Mouse (Mus musculus): ENCODE data around the gene Gm45902. TPM values are rescaled to one million over a fixed set of nuclear protein-coding genes. Genes with fewer than 3 reads are reported as not detected.
A peak's percentile ranks its signal among the peaks of the same experiment; 100 is the strongest.

The Gm45902 gene
- 8.1 and 8.2 TPM in 2 replicates for polyA plus RNA-seq (2015; fragmentation: Nextera tagmentation; extraction: Ambion mirVana)

DNA sequence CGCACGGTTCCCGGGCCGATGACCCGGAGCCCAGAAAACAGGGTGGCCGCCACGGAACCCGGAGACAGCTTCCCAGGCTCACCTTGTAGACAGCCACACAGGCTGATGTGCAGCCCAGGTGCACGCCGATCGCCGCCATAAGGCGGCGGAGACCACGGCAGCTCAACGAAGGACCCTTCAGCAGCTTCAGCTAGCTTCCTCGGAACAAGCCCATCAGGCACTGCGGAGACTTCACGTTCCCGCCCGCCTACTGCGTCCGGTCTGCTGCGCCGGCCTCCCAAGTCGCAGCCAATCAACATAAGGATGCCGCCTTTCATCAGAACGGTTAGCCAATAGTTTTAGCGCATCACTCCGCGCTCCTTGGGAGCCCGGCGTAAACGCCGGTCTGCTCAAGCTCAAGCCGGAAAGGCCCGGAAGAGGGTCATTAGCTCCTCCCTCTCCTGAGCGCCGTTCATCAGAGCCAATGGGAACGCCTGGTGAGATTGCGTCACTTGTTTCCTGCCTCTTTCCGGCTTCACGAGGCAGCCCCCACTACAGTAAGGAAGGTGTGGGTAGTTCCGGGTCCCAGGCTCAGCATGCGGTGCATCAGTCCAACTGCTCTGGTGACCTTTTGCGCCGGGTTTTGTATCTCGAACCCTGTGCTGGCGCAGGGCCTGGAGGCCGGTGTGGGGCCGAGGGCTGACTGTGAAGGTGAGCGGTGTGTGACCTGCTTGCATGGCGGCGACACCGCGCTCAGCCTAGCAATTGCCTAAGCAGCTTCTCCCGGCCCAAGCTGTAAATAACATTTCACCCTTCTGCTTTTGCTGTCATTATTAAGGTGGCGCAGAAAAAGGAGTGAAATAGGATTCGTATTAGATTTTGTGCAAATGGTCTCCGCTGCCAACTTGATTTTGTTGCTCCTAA lies at the start of gene Gm45902, which contains the start of the genes Hspa14 and Cdnf:
TSS of gene Gm45902 (minus strand) at position 239 of the 903 bp plus-strand sequence.
TSS of gene Hspa14 (minus strand) at position 263 of the 903 bp plus-strand sequence.
TSS of gene Cdnf (plus strand) at position 479 of the 903 bp plus-strand sequence.
- Histone ChIP-seq H3K4me1 (replicated peaks) (peaks cover 21% of the 10 kb centered on the region), H3K4me2 (peak within 1 kb of the TSS; percentile 97), H3K4me3 (peak within 1 kb of the TSS; percentile 75), H3K9ac (peak within 1 kb of the TSS; percentile 95), H3K9me3 (no peaks in the 10 kb centered on the region), H3K27me3 (no peaks in the 10 kb centered on the region), H3K27ac (replicated peaks) (peak within 1 kb of the TSS; percentile 88), H3K36me3 (peaks cover 29% of the 10 kb centered on the region)
- ATAC-seq (ENCODE audit: low read depth) = peak; percentile 100
- under 1% methylated on average over 60 of the region's 60 CpGs for WGBS

DNA sequence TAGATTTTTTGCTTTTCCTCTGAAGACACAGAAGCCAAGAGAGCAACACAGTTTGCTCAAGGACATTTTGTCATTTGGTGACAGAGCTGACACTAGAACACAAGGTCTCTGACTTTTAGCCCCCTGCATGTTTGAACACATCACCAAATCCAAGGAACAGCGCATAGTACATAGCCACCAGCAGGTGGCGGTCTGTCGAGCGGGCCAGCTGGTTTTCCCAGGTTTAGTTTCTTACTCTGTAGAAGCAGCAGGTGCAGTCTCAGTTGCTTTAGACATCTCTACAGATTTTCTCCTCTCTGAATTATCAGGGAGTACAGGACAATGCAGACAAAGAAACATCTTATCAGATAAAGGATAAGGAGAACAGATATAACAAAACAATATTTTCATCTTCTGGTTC lies 34.0 kb upstream of the Gm45902 start:
- no peak overlapping the region for H3K4me3 ChIP-seq
- H3K4me1 ChIP-seq (replicated peaks) = peaks cover 6% of the 10 kb centered on the region; the same call in 1 of the 2 replicates
- H3K4me2 ChIP-seq = no peak overlapping the region
- whole genome bisulfite sequencing = 3% methylated on average over 4 of the region's 4 CpGs
- H3K9ac ChIP-seq = no peak overlapping the region
- ATAC-seq (ENCODE audit: low read depth) = no peak
- H3K36me3 ChIP-seq = no peaks in the 10 kb centered on the region
- no peak overlapping the region for H3K27ac ChIP-seq (replicated peaks)
- H3K9me3 ChIP-seq = no peaks in the 10 kb centered on the region
- H3K27me3 ChIP-seq = no peaks in the 10 kb centered on the region

DNA sequence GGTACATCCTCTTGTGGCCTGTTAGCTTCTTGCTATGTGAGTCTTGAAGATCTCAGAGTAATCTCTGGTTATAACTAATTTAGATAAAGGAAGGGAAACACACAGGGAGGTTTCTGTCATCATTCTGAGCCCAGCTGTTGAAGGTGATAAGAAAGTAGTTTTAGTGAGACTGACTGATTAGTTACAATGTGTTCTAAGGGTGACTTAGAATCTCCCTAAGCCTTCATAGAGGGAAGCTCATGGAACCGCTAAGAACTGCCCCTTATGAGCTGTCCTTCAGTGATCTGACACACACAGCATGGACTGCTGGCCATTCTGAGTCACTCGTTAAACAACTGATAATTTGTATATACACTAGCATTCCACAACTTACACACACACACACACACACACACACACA lies 33.5 kb upstream of the Gm45902 start:
- no peaks in the 10 kb centered on the region for H3K9me3 ChIP-seq
- no peak overlapping the region for H3K27ac ChIP-seq (replicated peaks)
- ATAC-seq (ENCODE audit: low read depth) = no peak
- H3K9ac ChIP-seq = no peak overlapping the region
- 67% methylated on average over 2 of the region's 2 CpGs for WGBS
- no peaks in the 10 kb centered on the region for H3K36me3 ChIP-seq
- no peak overlapping the region for H3K4me2 ChIP-seq
- no peaks in the 10 kb centered on the region for H3K27me3 ChIP-seq
- no peak overlapping the region for H3K4me3 ChIP-seq
- peaks cover 6% of the 10 kb centered on the region; the same call in 1 of the 2 replicates for H3K4me1 ChIP-seq (replicated peaks)

DNA sequence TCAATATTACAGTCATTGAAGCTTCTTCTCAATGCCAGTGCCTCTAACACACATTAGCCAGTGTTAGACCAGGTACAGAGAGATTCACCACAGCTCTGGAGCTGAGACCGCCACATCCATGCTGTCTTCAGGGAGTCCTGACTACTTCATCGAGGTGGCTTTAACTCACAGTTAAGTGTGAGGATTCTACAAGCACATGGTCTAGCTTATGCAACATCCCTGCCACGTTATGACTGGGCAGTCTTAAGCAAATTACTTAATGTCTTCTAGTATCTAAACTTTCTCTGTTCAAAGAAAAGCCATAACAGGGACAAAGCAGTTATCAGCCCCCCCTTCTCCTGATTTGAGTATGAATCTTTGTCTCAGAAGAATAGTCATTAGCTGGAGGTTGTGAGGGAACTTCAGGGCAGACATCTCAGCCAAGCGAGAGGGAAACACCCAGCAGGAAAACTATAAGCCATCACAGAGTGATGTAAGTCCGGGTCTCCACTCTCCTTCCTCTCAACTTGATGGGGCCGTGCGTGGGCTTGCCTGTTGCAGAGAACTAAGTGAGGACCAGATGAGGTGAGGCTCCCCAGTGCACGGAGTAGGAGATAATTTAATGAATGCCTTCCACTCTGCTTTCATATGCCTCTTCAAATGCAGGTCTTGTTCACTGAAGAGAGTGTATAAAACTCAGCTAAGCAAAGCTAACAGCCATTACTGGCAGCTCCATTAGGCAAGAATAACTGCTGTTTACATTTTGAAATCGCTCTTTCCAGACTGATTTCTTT lies 28.9 kb upstream of the Gm45902 start:
- WGBS = 64% methylated on average over 9 of the region's 9 CpGs
- ATAC-seq (ENCODE audit: low read depth) = no peak
- no peaks in the 10 kb centered on the region for H3K9me3 ChIP-seq
- H3K4me3 ChIP-seq = no peak overlapping the region
- no peaks in the 10 kb centered on the region for H3K36me3 ChIP-seq
- H3K4me1 ChIP-seq (replicated peaks) = peaks cover 6% of the 10 kb centered on the region; the same call in 1 of the 2 replicates
- no peak overlapping the region for H3K9ac ChIP-seq
- H3K4me2 ChIP-seq = no peak overlapping the region
- H3K27me3 ChIP-seq = no peaks in the 10 kb centered on the region
- H3K27ac ChIP-seq (replicated peaks) = no peak overlapping the region

DNA sequence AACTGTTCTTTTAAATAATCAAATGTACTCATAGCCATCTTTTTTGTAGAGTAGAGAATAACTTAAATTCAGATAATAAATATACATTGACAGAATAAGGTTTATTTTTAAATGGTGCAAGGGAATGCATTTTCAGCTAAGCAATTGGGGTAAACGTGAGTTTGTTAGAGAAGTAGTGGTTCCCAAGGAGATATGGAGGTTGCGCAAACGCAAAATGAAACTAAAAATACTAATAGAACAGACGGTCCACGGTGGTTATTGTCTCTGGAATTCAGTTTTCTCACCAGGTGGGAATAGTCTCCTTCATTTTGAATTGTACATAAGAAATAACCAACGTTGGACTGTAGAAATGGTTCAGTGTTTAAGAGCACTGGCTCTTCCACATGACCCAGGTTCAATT lies 13.7 kb upstream of the Gm45902 start:
- Histone ChIP-seq H3K4me2 (no peak overlapping the region), H3K9ac (no peak overlapping the region), H3K9me3 (no peaks in the 10 kb centered on the region), H3K4me3 (no peak overlapping the region), H3K36me3 (no peaks in the 10 kb centered on the region), H3K4me1 (replicated peaks) (no peaks in the 10 kb centered on the region), H3K27me3 (no peaks in the 10 kb centered on the region), H3K27ac (replicated peaks) (no peak overlapping the region)
- 84% methylated on average over 6 of the region's 6 CpGs for WGBS
- ATAC-seq (ENCODE audit: low read depth) = no peak

DNA sequence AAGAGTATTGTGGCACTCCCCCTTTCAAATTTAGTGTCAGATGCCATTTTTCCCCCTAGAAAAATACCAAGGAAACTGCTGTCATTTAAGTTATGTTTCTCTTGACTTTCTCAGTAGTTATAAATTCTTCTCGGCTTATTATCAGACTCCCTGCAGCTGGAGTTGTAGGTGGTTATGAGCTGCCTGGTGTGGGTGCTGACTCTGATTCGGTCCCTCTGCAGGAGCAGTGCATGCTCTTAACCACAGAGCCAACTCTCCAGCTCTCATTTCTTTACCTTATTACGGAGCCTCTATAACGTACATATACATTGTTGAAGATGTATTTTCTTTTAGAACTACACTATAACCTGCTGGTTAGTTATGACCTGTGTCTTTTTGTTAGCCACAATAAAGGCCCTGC lies 10.0 kb upstream of the Gm45902 start:
- ATAC-seq (ENCODE audit: low read depth) = no peak
- H3K36me3 ChIP-seq = no peaks in the 10 kb centered on the region
- no peak overlapping the region for H3K27ac ChIP-seq (replicated peaks)
- no peak overlapping the region for H3K4me2 ChIP-seq
- no peaks in the 10 kb centered on the region for H3K9me3 ChIP-seq
- H3K4me3 ChIP-seq = no peak overlapping the region
- no peaks in the 10 kb centered on the region for H3K27me3 ChIP-seq
- H3K9ac ChIP-seq = no peak overlapping the region
- 84% methylated on average over 4 of the region's 4 CpGs for WGBS
- no peaks in the 10 kb centered on the region for H3K4me1 ChIP-seq (replicated peaks)

DNA sequence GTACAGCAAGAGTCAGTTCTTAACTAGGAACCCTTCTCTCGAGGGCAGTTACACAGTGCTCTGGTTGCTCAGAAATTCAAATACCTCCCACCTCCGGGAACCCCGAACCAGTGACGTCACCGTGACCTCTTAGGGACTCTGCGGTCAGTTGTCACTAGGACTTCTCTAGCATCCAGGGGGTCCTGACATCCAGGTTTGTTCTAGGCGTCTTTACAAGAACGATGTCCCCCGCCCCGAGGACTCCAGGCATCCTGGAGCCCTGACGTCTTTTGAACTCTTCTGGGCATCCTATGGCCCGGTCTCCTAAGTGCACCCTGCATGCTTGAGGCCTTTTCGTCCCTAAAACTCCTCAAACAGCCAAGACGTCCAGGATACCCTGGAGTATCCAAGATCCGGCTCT lies 514 bp downstream of the Gm45902 start:
- H3K4me3 ChIP-seq = peak overlapping the region; percentile 75
- no peaks in the 10 kb centered on the region for H3K27me3 ChIP-seq
- no peaks in the 10 kb centered on the region for H3K9me3 ChIP-seq
- peaks cover 34% of the 10 kb centered on the region for H3K36me3 ChIP-seq
- WGBS = under 1% methylated on average over 15 of the region's 15 CpGs
- peaks cover 21% of the 10 kb centered on the region for H3K4me1 ChIP-seq (replicated peaks)
- H3K9ac ChIP-seq = peak overlapping the region; percentile 95
- H3K27ac ChIP-seq (replicated peaks) = peak overlapping the region; percentile 88
- no peak for ATAC-seq (ENCODE audit: low read depth)
- peak overlapping the region; percentile 97 for H3K4me2 ChIP-seq

DNA sequence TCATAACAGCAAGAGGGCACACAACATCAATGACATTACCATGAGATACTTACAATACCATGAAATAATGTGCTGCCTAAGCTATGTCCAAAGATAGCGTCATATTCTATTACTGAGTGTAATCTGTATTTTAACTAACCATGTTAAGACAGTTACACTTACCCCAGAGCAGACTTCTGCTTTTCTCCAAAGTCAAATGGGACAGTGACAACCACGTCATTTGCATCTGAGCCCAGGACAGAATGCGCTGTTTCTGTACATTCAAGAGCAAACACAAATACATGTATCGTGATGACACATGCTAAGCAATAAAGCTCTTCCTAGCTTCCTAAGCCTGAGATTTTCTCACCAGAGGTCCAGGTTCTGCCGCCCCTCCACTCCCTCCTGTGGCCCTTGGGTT lies 11.7 kb downstream of the Gm45902 start:
- peaks cover 71% of the 10 kb centered on the region for H3K36me3 ChIP-seq
- H3K27ac ChIP-seq (replicated peaks) = no peak overlapping the region
- WGBS = 95% methylated on average over 5 of the region's 5 CpGs
- no peaks in the 10 kb centered on the region for H3K9me3 ChIP-seq
- no peaks in the 10 kb centered on the region for H3K27me3 ChIP-seq
- no peaks in the 10 kb centered on the region for H3K4me1 ChIP-seq (replicated peaks)
- no peak overlapping the region for H3K4me2 ChIP-seq
- no peak overlapping the region for H3K4me3 ChIP-seq
- no peak for ATAC-seq (ENCODE audit: low read depth)
- H3K9ac ChIP-seq = no peak overlapping the region

DNA sequence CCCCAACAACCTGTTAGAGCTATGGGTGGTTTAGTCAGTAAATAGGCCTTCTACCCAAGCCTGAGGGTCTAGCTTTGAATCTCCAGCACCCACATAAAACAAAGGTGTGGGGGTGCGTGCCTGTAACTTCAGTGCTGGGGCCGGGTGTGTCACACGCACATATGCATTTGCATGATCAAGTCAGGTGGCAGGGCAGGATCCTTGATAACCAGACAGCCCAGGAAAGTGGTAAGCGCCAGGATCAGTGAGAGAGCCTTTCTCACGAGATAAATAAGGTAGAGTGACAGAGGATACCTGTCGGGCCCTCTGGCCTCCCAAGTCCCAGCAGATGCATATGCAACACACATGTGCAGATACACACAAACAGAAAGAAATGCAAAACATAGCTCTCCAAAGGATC lies 13.0 kb downstream of the Gm45902 start:
- no peak overlapping the region for H3K4me2 ChIP-seq
- H3K9me3 ChIP-seq = no peaks in the 10 kb centered on the region
- no peak overlapping the region for H3K9ac ChIP-seq
- no peaks in the 10 kb centered on the region for H3K27me3 ChIP-seq
- no peak overlapping the region for H3K4me3 ChIP-seq
- no peak for ATAC-seq (ENCODE audit: low read depth)
- no peaks in the 10 kb centered on the region for H3K4me1 ChIP-seq (replicated peaks)
- H3K36me3 ChIP-seq = peaks cover 69% of the 10 kb centered on the region
- WGBS = 94% methylated on average over 6 of the region's 6 CpGs
- no peak overlapping the region for H3K27ac ChIP-seq (replicated peaks)

DNA sequence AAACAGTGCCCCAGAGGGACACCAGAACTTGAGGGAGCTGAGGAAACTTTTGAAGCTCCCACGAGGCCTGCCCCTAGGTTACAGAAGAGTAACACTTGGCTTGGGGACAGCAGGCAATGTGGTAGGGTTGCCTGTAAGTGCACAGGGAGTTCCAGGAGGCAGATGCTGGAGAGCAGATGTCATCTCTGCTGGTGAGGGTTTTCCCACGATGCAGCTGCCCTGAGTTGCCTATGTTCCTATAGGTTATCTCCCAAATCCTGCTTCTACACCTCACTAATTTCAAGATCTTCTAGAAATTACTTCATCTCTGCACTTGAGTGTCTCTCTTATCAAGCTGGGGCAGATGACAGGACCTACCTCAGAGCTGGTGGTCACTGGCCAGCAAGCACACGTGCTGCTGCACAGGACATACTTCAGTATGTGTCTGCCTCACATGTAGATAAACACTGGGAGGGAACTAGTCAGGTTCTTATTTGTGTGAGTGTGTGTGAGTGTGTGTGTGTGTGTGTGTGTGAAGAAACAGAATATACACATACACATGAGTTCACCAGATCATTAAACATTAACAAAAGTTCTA lies 18.7 kb downstream of the Gm45902 start:
- H3K4me1 ChIP-seq (replicated peaks) = no peaks in the 10 kb centered on the region
- H3K27me3 ChIP-seq = no peaks in the 10 kb centered on the region
- H3K9ac ChIP-seq = no peak overlapping the region
- H3K4me2 ChIP-seq = no peak overlapping the region
- H3K27ac ChIP-seq (replicated peaks) = no peak overlapping the region
- WGBS = 89% methylated on average over 3 of the region's 3 CpGs
- H3K9me3 ChIP-seq = no peaks in the 10 kb centered on the region
- ATAC-seq (ENCODE audit: low read depth) = no peak
- H3K36me3 ChIP-seq = peaks cover 78% of the 10 kb centered on the region
- no peak overlapping the region for H3K4me3 ChIP-seq

DNA sequence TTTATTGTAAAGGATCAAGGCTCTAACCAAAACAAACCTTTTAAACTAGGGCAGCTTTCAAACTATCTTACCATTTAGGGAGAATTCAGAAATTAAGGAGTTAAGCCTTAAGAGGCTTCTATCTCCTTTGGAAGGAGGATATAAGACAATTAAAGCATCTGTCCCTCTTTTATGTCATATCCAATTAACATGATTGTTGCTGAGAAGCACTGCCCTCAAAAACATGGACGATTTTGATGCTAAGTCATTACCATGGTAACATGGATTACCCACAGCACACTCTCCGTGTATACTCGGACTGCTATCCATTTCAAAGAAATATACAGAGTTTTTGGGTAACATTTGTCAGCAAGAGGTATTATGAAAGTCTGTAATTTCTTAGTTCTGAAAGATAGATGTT lies 22.8 kb downstream of the Gm45902 start:
- Histone ChIP-seq H3K27me3 (no peaks in the 10 kb centered on the region), H3K4me2 (no peak overlapping the region), H3K9me3 (no peaks in the 10 kb centered on the region), H3K36me3 (peaks cover 48% of the 10 kb centered on the region), H3K4me3 (no peak overlapping the region), H3K27ac (replicated peaks) (no peak overlapping the region), H3K9ac (no peak overlapping the region), H3K4me1 (replicated peaks) (no peaks in the 10 kb centered on the region)
- WGBS = 86% methylated on average over 3 of the region's 3 CpGs
- no peak for ATAC-seq (ENCODE audit: low read depth)

DNA sequence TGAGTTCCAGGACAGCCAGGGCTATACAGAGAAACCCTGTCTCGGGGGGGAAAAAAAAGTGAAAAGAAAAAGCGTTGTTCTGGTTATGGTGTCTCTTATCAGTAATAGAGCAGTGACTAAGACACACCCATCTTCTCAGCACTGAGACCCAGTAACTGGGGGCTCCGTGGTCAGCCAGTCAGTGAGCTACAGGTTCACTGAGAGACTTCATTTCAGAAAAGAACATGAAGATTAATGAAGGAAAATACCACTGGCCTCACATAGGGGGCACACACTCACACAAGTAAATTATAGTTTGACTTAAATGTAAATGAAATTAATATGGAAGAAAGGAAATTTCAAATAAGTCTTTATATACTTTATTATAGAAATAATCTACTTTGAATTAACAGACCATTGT lies 32.4 kb downstream of the Gm45902 start:
- H3K4me1 ChIP-seq (replicated peaks) = peaks cover 6% of the 10 kb centered on the region
- no peak for ATAC-seq (ENCODE audit: low read depth)
- H3K9ac ChIP-seq = no peak overlapping the region
- H3K9me3 ChIP-seq = no peaks in the 10 kb centered on the region
- no peak overlapping the region for H3K27ac ChIP-seq (replicated peaks)
- H3K4me2 ChIP-seq = no peak overlapping the region
- H3K36me3 ChIP-seq = no peaks in the 10 kb centered on the region
- WGBS = 80% methylated on average over 3 of the region's 3 CpGs
- no peak overlapping the region for H3K4me3 ChIP-seq
- H3K27me3 ChIP-seq = no peaks in the 10 kb centered on the region

Measured in neural tube, embryonic 13.5 days (tissue).